Mouse (Mus musculus): ENCODE measurements around the gene Scarf2. TPM values are rescaled to one million over a fixed set of nuclear protein-coding genes. Genes with fewer than 3 reads are reported as not detected.

Gene Scarf2
- polyA plus RNA-seq, 1 experiment from 2014 or later = 0.22 TPM

DNA sequence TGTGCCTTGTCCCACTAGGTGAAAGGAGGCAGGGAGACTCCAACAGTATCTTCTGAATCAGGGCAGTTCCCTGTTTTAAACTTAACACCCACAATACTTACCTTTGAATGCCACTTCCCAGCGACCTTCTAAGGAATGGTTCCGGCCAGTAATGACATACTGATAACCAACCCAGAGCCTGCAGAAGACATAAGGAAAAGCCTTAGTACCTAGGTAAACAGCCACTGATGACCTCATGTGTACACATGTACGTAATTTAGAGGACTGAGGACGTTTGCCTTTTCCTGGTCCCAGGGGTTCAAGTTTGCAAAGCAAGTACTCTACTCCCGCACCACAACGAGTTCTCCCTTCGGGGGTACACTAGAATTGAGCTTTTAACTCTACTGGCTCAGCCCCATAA, 60.1 kb downstream of the Scarf2 start:
- peaks cover 51% of the 10 kb centered on the region for H3K36me3 ChIP-seq (ENCODE audit: inconsistent target)
- 98% methylated on average over 7 of the region's 7 CpGs for WGBS (ENCODE audit: missing documents)

More for the DNA sequence above, 60.1 kb downstream of the Scarf2 start:
- H3K79me2 ChIP-seq (ENCODE audit: inconsistent target) = no peaks in the 10 kb centered on the region; the same call in 1 of the 2 replicates
- H3K27ac ChIP-seq = no peak overlapping the region
- H3K4me3 ChIP-seq (ENCODE audit: inconsistent target) = no peak overlapping the region

Other genes starting within 250 kb of the Scarf2 start
- not detected in 3 replicates for gene Lrrc74b, start 236.0 kb upstream of the Scarf2 start, polyA plus RNA-seq (2018)
- 0.20 to 0.42 TPM (median 0.41 TPM) in 3 replicates for gene P2rx6, start 235.4 kb upstream of the Scarf2 start, polyA plus RNA-seq (2018)
- gene Slc7a4, start 214.1 kb upstream of the Scarf2 start, polyA plus RNA-seq (2018) = 0.69 to 3.7 TPM (median 1.4 TPM) in 3 replicates
- 14.6 to 28.0 TPM (median 20.8 TPM) in 3 replicates for gene Smpd4, start 177.9 kb upstream of the Scarf2 start, polyA plus RNA-seq (2018)
- gene Ccdc74a, start 150.8 kb upstream of the Scarf2 start, polyA plus RNA-seq (2018) = 0.29 to 0.44 TPM in 2 of 3 replicates, not detected in the other
- gene Med15, start 64.4 kb upstream of the Scarf2 start, polyA plus RNA-seq (2018) = 71.7 to 97.8 TPM (median 80.8 TPM) in 3 replicates
- gene Klhl22, start 37.7 kb upstream of the Scarf2 start, polyA plus RNA-seq (2018) = 7.1 to 11.2 TPM (median 8.7 TPM) in 3 replicates
- not detected in 3 replicates for gene B830017H08Rik, start 35.8 kb downstream of the Scarf2 start, polyA plus RNA-seq (2018)
- gene Car15, start 41.1 kb downstream of the Scarf2 start, polyA plus RNA-seq (2018) = 0.40 to 0.70 TPM (median 0.54 TPM) in 3 replicates
- gene Gm20518, start 94.4 kb downstream of the Scarf2 start, polyA plus RNA-seq (2018) = 0.07 TPM in 1 of 3 replicates, not detected in the others
- not detected in 3 replicates for gene Tssk1, start 96.9 kb downstream of the Scarf2 start, polyA plus RNA-seq (2018)
- 13.7 to 28.0 TPM (median 27.2 TPM) in 3 replicates for gene Dgcr2, start 101.3 kb downstream of the Scarf2 start, polyA plus RNA-seq (2018)
- not detected in 3 replicates for gene Tssk2, start 101.4 kb downstream of the Scarf2 start, polyA plus RNA-seq (2018)
- 10.8 to 12.0 TPM (median 11.9 TPM) in 3 replicates for gene Ess2, start 114.1 kb downstream of the Scarf2 start, polyA plus RNA-seq (2018)
- not detected in 3 replicates for gene Gsc2, start 117.8 kb downstream of the Scarf2 start, polyA plus RNA-seq (2018)
- 61.5 to 82.8 TPM (median 66.1 TPM) in 3 replicates for gene Slc25a1, start 130.9 kb downstream of the Scarf2 start, polyA plus RNA-seq (2018)
- not detected in 3 replicates for gene Vpreb2, start 183.1 kb downstream of the Scarf2 start, polyA plus RNA-seq (2018)

All from macrophage (primary cell).